Mouse (Mus musculus): ENCODE results near the gene Hmgxb4. TPM values are rescaled to one million over a fixed set of nuclear protein-coding genes. Genes with fewer than 3 reads are reported as not detected.

Hmgxb4 gene
- total RNA-seq, 2 experiments from 2014 or later, result 10.1 to 10.6 TPM

DNA sequence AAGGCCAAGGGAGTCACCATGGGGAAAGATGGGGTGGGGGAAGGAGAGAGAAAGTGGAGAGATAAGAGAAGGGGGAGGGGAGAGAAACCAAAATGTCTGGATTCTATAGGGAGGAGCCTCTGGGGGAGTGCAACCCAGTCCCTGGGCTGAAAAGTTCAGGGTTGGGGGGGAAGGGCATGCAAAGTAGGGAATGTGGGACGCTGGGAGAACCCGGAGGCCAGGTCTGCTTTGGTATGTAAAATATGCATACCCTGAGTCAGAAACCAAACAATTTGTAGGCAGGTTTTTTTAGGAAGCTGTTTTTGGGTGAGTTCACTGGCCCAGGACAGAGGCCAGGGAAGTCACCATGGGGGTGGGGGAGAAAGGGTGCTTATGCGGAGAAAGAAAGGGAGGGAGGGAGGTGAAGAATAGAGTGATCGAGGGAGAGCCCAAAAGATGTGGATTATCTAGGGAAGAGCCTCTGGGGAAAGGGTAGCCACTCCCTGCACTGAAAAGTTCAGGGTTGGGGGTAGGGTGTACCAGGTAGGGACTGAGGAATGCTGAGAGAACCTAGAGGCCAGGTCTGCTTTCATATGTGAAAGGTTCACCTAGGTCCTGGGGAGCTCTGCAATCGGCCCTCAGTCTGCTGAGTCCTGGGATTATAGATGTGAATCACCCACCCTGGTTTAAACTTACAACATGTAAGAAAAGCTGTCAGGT, 25.3 kb downstream of the Hmgxb4 start:
- no peak for DNase-seq

DNA sequence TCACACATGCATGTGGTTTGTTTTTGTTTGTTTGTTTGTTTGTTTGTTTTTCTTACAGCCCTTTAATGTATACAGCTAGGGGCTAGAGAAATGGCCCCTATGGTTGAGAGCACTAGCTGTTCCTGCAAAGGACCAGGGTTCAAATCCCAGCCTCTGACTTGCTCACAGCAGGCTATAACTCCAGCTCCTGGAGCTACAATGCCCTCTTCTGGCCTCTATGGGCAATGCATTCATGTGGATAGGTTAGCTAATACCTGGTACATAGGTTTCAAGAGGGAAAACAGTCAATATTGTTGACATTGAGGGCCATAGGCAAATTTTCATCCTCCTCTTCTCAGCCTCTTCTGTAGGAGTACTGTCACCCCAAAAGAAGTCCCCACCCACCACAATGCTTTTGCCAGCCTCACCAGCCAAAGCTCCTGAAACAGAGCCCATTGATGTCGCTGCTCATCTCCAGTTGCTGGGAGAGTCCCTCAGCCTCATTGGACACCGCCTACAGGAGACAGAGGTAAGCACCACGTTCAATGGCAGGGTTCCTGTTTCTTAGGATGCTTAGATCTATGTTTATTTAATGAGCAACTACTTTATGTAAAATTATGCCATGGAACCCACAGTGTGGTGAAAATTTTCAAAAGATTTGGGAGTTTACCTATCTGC, 30.6 kb downstream of the Hmgxb4 start:
- DNase-seq, result no peak

DNA sequence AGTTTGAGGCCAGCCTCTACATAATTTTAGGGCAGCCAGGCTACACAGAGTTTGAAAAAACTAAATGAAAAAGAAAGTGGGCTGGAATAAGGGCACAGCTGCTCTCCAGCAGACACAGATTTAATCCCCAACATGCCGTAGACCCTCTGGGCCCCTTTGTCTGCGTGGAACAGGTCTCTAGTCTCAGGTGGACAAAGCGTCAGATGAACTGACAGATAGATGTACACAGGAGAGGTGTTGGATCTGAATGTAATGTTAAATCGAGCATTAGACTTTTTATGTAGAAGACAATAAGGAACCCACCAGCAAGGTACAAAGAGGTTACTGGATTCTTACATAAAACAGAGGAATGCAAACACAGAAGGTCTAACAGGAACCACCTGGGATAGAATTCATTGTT, 32.7 kb downstream of the Hmgxb4 start:
- DNase-seq, result no peak

DNA sequence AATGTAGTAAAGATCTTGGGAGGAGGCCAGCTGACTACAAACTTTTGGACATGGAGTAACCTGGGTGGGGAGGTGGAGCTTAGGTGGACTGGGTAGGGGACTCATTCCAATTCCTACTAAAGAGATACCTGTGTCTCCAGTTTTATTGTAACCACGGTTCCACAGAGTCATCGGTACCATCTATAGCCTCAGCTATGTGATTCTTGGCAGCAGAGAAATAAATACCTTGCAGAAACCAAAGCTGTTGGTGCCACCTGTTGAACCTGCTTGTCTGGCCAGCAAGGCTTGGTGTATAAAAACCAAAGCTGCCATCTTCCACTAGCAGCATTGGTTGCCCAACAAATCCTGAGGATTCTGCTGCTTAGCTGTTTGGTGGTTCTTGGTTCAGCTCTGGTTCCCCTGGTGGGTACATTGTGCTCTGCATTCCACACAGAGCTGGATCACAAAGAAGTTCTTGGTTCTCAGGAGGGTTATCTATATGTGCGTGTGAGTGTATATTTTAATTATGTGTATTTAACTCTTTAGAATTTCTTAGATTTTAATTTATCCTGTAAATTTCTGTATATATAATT, 37.4 kb downstream of the Hmgxb4 start:
- no peak for DNase-seq

DNA sequence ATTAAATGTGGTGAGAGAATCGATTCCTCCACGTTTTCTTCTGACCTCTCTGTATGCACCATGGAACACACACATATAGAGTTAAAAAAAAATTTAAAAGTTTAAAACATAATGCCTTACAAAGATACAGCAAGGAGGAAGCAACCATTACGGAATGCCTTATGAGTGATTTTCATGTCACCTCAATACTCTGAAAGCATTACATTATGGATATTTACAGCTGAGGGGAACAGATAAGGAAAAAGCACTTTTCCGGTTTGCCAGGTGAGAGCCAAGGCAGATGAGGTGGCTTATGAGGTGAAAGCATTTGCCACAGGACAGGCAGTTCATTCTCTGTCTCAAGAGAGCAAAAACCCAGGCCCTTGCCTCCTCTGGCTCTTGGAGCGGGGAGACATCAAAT, 39.8 kb downstream of the Hmgxb4 start:
- no peak for DNase-seq

DNA sequence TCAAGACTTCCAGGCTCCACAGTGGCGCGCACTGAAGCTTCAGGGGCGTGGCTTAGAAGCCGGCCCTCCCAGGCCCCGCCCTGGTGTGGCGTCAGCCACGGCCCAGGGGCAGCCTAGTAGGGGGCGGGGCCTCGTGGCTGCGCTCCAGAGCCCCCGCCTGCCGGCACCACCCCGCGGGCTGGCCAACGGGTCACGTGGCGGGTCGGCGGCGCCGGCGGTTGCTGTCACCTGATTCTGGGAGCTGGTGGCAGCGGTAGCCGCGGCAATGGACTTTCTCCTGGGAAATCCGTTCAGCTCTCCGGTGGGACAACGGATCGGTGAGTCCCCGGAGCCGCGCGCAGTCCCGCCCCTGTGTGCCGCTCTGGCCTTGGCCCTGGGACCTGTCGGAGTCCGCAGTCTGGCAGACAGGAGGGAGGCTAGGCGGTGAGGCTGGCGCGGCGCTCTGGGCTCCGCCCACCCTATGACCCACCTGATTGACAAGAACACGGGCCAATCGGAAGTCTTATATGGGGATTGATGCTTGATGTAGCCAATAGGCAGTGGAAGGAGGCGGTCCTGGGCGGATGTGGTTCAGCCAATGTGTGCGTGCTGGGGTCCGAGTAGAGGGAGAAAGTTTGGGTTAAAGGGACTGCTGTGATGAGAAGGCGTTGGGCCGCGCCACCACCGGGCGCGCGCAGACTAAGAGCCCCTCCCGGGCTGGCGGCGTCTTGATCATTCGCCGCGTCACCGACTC, 40.5 kb downstream of the Hmgxb4 start, which contains the start of gene Tom1:
TSS of gene Tom1 (plus strand) at position 195 of the 733 bp plus-strand sequence.
- peak; percentile 98 to 100 for DNase-seq

DNA sequence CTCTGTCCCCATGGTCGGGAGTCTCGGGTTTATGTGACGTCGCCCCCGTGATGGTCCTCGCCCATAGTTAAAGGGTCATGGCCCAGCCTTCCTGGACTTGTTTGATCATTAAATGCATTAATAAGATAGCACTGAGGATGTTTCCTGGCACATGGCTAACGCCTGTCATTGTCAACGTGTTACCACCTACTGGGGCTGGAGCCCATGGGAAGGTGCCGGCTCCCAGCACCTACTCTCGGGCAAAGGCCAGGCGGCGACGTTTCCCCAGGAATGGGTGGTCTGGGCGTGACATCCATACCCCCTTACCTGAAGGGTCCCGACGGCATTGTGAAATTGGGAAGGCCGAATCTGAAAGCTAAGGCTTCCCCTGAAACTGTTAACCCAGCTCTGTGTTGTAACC, 41.1 kb downstream of the Hmgxb4 start:
- no peak for DNase-seq

DNA sequence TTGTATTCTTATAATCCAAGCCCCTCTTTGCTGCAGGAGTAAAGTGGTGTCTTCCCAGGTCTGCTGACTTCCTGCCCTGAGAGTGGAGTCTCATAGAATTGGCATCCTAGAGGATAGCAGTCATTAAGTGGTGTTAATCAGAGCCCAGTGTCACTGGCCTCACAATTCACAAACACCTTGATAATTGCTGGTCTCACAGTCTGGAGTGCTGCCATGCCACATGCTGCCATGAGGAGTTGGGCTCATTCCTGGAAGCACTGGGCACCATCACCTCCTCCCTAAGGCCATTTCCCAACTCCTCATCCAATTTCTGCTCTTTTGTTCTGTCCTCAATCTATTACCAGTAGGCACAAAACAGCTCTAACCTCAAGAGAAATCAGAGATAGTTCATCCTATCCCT, 42.5 kb downstream of the Hmgxb4 start:
- DNase-seq, result peak; percentile 67 to 71

DNA sequence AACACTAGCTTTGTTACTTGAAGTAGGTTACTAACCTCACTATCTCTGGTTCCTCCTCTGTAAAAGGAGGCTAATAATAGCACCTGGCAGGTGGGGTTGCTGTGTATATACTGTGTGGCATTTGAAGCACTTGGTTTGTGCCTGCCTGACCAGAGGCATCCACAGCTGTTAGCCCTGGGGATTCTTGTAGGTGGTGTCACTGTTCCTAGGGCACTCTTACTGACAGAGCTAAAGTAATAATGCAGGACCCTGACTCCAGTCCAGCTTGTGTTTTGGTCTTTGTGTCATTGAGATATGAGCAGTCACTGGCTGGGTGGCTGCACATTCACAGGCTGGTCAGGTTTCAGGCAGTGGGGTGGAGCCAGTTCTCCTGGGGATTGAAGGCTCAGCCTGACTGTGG, 45.3 kb downstream of the Hmgxb4 start:
- DNase-seq, result peak; percentile 60 to 67

DNA sequence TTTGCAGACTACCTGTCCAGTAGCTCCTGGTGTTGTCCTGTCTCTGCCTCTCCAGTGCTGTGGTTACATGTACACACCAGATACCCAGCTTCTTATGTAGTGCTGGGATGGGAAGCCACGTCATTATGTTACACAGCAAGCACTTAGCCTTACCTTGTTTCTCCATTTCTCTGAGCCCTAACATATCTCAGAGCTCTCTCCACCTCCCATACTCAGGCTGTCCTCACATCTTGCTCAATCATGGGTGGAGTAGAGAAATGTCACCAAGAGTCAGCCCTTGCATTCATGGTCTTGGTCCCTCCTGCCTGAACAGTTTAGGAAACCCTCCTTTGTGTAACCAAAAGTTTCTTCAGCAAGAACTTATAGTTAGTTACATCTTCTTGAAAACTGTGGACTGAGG, 46.6 kb downstream of the Hmgxb4 start:
- DNase-seq, result peak in 1 of 2 experiments; percentile 47

DNA sequence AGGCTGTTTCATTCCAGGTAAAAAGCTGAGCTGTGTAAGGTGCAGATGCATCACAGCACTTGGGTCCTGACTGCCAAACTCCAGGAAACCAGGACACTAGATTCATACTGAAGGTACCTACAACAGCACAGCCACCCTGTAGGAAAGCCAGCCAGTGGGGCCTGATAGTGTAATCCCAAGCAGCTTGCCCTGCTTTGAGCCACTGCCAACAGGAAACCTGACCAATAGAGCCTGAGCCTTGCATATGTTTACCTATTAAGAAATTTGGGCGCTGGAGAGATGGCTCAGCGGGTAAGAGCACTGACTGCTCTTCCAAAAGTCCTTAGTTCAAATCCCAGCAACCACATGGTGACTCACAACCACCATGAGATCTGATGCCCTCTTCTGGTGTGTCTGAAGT, 49.0 kb downstream of the Hmgxb4 start:
- no peak for DNase-seq

DNA sequence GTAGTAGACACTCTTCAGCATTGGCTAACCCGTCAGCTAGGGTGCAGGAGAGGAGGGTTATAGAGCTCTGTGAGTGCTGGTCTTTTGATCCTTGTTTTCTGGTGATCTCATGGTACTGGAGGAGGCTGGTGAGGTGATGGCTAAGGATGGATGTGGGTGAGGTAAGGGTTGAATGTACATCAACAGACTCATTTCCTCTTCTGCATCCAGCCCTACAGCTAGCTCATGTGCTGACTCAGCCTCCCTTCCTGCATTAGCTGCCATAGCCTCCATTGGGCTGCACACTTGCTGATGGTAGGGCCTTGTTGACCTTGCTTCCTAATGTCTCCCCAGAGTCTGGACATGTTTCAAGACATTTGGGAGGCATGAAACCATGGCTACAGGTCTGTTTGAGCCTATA, 49.8 kb downstream of the Hmgxb4 start:
- no peak for DNase-seq

DNA sequence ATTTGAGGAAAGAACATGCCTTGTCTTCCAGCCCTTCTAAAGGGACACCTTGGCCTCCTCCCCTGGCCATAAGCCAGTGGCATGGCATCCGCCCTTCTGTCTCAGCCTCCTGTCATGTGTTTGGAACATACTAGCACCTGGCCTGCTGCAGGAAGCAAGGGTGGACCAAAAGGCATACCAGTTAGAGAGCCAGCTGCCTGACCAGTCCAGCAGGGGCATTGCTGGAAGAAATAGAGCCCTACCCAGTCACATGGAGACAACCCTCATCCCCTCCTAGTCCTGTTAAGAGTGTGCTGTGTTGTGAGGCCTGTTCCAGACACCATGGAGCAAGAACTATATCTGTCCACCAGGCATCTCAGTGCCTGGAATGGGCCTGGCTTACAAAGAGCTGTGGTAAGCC, 53.1 kb downstream of the Hmgxb4 start:
- DNase-seq, result peak in 1 of 2 experiments; percentile 47

DNA sequence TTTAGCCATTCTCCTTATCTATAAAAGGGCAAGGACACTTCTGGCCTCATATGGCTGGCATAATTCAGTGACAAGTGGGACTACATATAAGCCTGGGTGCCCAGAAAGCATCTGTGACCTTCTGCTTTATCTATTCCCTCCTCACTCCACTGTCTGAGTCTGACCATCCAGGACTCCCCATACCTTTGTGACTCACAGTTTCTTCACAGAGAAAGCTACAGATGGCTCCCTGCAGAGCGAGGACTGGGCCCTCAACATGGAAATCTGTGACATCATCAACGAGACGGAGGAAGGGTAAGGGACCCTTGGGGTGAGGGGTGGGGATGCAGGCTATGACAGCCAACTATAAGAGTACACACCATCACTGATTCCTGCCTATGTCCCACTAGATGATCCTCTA, 54.6 kb downstream of the Hmgxb4 start:
- DNase-seq, result no peak

DNA sequence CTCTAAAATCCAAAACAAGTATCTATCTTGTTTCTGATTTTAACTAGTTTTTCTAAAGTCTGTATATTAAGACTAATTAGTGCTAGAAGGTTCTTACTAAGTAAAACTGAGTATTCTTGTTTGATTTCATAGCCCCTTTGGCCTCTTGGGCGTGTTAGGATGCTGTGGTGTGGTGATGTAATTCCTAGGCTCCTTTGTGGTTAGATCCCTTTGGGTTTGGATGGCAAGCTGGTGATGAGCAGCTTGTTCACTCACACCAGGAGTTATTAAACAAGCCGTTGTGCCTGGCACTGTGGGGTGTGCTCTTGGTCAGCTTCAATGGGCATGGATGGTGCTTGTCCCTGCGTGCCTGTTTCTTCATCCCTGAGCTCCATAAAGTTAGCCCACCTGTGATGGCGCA, 60.2 kb downstream of the Hmgxb4 start:
- DNase-seq, result no peak

DNA sequence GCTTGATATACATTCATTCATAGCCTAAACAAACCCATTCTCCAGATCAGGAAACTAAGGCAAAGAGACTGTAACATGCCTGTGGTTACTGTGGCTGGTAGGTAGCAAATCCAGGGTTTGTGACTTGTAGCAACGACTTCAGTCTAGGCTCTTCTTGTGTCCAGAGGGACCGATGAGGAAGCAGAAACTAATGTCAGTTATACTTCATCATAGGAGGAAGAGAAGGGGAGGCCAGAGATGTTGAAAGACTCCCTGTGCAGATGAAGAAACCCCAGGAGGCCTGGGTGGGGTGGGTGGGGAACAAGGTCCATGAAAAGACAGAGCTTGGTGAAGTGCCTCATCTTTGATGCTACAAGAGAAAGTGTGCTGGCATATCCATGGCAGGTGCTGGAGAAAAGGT, 62.5 kb downstream of the Hmgxb4 start:
- DNase-seq, result no peak

DNA sequence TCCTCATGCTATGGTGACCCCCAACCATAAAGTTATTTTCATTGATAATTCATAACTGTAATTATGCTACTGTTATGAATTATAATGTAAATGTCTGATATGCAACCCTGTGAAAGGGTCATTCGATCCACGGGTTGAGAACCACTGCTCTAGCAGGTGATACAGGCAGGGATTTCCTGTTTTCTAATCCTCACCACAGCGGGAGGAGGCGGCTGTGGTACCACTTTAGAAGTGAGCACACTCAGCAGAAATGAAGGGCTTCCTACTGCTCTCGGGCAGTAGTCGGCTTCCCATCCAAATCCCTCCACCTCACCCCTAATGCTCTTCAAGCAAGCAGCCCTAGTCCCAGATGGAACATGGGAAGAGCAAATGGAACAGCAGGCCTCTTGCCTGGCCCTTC, 66.9 kb downstream of the Hmgxb4 start:
- DNase-seq, result no peak

DNA sequence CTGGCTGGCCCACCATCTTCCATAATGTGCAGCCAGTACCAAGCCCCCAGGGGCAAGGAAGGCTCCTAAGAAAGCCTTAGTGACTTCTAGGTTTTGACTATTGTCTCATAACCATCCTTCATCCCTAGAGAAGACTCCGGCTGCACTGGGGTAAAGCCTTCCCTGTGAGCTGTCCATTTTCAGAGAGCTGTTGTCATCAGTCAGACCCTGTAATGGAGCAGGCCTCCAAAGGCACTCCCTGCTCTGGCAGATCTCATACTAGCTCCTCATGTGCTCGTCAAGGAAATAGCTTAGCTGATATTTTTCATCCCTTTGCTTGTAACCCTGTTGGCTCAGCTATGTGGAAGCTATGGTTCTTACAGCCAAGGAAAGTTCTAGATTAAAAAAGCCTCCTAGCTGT, 67.7 kb downstream of the Hmgxb4 start:
- peak in 1 of 2 experiments; percentile 40 for DNase-seq

DNA sequence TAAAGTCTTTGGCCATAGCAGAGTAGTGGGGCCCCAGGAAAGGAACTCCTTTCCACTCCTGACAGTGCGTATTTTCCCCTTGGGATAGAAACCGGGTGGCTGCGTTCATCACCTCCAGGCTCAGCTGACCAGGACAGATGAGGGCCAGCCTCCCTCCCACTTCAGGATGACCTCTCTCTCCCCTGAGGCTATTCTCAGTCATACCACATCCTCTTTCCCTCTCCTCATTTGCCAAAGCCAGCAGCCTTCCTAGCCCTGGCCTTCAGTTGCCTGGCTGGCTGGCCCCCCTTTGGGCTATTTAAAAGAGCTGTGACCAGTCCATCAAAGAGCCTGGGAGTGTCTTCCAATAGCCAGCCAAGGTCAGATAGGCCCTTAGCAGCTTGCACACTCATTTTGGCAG, 70.1 kb downstream of the Hmgxb4 start:
- DNase-seq, result peak; percentile 51 to 75

DNA sequence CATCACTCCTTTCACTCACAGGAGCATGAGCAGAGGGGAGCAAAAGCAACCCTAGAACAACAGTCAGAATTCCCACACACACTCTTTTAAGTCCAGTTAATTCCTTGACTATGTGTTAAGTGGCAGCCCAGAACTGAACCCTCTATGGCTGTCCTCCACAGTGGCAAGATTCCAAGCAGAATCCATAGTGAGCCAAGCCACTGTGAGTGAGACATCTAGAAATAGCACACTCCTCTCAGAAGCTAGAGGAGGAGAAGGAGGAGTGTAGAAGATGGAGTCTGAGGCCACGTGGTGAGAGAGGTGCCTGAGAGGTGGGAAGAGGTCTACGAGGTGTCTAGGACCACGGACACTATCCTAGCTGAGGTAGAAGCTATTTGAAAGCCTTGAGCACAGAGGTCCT, 71.6 kb downstream of the Hmgxb4 start:
- peak in 1 of 2 experiments; percentile 43 for DNase-seq

DNA sequence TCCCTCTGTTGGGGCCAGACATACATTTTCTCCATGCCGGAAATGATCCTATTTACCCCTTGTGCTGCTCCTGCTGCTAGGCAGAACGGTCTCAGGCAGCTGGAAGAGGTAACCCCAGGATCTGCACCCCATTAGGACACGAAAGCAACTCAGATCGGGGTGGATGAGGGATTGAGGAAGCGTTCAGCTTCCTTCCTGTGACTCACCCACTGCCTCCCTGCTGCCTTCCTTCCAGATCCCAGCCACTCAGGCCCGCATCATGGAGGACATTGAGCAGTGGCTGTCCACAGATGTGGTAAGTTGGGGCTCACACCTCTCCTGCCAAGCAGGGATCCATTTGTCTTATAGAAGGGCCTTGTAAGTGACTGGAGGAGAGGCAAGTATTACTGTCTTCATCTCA, 74.1 kb downstream of the Hmgxb4 start:
- DNase-seq, result no peak

DNA sequence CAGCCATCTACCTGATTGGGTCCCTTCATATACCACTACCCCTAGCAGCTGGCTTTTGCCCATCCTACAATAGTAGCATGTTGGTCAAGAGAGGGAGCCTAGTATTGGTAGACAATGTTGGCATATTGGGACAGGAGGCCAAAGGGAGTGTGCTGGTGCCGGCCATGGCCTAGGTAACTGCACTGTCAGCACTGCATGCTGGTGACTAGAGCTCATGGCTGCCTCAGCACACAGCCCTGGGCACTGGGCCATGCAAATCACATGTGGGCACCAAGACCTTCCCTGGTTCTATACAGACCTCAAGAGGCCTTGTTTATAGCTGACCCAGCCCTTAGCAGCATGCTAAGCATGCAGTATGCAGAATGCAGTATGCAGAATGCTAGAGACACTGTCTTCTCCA, 77.1 kb downstream of the Hmgxb4 start:
- peak in 1 of 2 experiments; percentile 29 for DNase-seq

All from heart, adult 18-20 months (tissue).